Mouse (Mus musculus): ENCODE results near the gene Lonp2. TPM values are rescaled to one million over a fixed set of nuclear protein-coding genes. Genes with fewer than 3 reads are reported as not detected.
A peak's percentile ranks its signal among the peaks of the same experiment; 100 is the strongest.

Gene Lonp2
- polyA plus RNA-seq, 1 experiment from 2014 or later = 42.2 TPM

DNA sequence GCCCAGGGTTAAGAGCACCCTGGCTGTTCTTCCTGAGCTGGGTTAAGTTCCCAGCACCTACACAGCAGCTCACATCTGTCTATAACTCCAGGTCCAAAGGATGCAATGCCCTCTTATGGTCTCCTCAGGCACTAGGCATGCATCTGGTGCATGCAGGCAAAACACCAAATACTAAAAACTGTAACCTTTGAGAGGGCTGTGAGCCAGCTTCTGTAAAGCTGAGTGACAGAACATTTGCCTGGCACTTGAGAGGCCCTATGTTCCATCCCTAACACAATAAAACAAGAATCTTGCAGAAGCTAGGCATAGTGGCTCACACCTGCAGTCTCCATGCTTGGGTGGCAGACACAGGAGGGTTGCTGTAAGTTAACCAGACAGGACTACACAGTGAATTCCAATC, 117.8 kb downstream of the Lonp2 start:
- H3K36me3 ChIP-seq (ENCODE audit: inconsistent target) = no peaks in the 10 kb centered on the region
- no peak overlapping the region for H3K27ac ChIP-seq
- H3K4me3 ChIP-seq (ENCODE audit: inconsistent target) = no peak overlapping the region
- H3K79me2 ChIP-seq (ENCODE audit: inconsistent target) = peaks cover 87% of the 10 kb centered on the region

DNA sequence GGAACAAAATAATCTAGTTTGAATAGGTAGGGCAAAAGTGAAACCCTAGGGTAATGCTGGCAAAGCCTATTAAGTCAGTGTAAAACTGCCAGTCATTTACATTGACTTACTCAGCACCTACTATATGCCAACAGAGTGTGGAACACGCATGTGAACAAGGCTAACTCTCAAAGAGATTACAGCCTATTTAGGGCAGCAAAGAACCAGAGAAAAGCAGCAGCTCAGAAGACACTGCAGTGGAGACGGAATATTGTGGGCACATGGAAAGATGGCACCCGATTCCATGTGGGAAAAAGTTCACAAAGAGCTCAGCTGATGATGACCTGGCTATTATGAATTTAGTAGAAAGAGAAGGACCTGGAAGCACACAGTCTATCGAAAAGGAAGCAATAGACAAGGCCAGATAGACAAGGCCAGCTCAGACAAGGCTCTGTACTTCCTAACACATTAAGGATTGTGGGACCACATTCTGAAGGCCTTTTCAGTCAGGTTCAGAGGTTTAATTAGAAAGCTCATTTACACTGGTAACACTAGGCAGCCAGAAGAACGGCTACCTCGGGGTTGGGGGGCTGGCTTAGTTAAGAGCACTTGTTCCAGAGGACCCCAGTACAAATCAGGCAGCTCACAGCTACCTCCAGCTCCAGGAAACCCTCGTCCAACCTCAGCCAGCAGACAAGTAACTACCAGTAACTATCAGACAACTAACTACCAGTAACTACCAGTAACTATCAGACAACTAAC, 118.9 kb downstream of the Lonp2 start:
- WGBS (ENCODE audit: missing documents) = 82% methylated on average over 7 of the region's 7 CpGs
- Histone ChIP-seq H3K27ac (no peak overlapping the region), H3K36me3 (ENCODE audit: inconsistent target) (no peaks in the 10 kb centered on the region), H3K79me2 (ENCODE audit: inconsistent target) (peaks cover 75% of the 10 kb centered on the region), H3K4me3 (ENCODE audit: inconsistent target) (no peak overlapping the region)

DNA sequence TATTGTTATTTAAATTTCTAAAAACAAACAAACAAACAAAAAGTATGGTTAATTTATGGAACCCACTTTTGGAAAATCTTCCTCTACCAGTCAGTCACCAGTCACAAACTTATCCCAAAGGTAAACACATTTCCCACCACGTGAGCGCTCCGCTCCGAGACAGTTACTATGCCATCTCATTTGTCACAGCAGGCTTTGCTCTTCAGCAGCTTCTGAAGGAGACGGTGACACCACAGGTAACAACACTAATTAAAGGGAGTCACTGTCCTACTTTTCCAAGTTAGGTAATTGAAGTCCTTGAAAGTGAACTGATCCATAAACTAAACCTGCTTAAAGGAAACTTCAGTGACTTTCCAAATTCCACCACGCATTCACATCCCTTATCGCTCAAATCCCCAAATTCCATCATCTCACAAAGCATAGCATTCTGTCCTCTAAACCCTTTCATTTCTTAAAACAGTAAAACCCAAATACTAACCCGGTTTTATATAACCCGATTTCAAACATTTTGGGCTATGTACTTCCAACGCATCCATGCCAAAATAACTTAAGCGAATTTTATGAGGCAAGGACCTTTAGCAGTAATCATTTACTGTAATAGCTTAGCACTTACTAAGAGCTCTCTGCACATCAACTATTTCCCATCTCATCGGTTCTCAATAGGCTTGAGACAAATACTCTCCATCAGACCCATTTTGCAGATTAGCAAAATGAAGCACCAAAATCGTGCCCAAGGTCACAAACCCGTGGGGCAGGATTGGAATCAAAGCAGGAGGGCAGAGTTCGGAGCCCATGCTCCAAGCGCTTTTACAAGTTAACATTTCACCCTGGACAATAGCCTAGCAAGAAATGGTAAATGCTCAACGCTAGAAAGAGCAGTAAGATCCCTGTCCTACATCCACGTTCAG, 120.7 kb downstream of the Lonp2 start:
- WGBS (ENCODE audit: missing documents) = 44% methylated on average over 17 of the region's 18 CpGs
- H3K27ac ChIP-seq = peak overlapping the region; percentile 24; the same call in 1 of the 2 replicates
- no peaks in the 10 kb centered on the region for H3K36me3 ChIP-seq (ENCODE audit: inconsistent target)
- H3K4me3 ChIP-seq (ENCODE audit: inconsistent target) = peak overlapping the region; percentile 72
- peaks cover 57% of the 10 kb centered on the region for H3K79me2 ChIP-seq (ENCODE audit: inconsistent target)

DNA sequence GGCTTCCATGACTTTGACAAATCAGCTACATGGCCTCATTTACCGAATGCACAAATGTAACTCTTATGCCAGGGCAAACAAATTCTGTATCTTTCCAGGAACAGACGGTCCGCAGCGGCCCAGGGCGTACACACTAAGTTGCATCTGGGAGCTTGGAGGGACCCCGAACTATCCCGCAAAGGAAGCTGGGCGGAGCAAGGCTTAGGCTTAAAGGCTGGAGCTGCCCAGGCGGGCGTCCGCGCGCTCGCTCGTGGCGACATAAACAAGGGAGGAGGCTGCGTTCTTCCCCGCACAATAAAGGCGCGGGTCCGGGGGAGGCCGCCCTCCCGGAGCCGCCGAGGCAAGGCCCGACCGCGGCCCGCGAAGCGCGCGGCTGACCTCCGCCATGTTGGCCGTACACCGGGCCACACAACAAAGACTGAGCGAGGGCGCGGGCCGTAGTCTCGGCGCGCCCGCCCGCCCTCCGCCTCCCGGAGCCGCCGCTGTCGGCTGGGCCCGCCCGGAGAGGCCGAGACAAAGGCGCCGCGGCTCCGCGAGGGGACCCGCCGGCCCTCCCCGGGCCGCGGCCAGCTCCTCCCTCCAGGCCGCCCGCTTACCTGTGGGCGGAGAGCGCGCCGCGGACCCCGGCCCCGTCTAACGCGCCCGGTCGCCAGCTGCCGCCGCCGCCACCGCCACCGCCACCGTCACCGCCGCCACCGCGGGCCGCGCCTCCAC, 121.5 kb downstream of the Lonp2 start, which contains the start of the genes Gm10638 and Siah1a:
Gene Gm10638, plus strand, starts transcription at position 479 of the 714 bp plus-strand sequence.
Gene Siah1a, minus strand, starts transcription at position 714 of the 714 bp plus-strand sequence.
- H3K4me3 ChIP-seq (ENCODE audit: inconsistent target) = peak within 1 kb of the TSS; percentile 72
- H3K36me3 ChIP-seq (ENCODE audit: inconsistent target) = no peaks in the 10 kb centered on the region
- H3K27ac ChIP-seq = peak within 1 kb of the TSS; percentile 43
- peaks cover 49% of the 10 kb centered on the region for H3K79me2 ChIP-seq (ENCODE audit: inconsistent target)
- WGBS (ENCODE audit: missing documents) = under 1% methylated on average over 66 of the region's 88 CpGs

DNA sequence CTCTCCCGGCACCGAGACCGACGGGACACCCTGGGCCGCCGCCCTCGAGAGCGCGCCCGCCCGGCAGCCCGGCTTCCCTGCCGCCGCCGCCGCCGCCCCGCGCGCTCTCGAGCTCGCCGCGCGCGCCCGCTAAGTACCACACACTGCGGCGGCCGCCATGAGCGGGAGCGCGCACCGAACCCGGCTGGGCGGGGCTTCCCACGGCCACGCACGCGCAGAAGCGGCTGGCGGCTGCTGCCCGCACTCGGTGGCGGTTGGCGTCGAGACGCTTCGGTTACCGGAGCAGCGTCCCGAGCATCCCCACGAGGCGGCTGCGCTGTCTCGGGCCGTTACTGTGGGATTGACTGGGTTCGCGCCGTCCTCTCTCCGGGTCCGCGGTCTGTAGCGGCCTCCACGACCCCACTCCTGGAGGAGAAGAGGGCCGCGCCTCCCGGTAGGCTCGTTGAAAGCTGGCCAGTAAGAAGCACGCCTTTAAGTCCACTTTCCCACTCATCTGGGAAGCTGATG, 122.1 kb downstream of the Lonp2 start:
- H3K27ac ChIP-seq = peak overlapping the region; percentile 43
- no peaks in the 10 kb centered on the region for H3K36me3 ChIP-seq (ENCODE audit: inconsistent target)
- peaks cover 43% of the 10 kb centered on the region for H3K79me2 ChIP-seq (ENCODE audit: inconsistent target)
- peak overlapping the region; percentile 44 for H3K4me3 ChIP-seq (ENCODE audit: inconsistent target)
- WGBS (ENCODE audit: missing documents) = 2% methylated on average over 28 of the region's 70 CpGs

DNA sequence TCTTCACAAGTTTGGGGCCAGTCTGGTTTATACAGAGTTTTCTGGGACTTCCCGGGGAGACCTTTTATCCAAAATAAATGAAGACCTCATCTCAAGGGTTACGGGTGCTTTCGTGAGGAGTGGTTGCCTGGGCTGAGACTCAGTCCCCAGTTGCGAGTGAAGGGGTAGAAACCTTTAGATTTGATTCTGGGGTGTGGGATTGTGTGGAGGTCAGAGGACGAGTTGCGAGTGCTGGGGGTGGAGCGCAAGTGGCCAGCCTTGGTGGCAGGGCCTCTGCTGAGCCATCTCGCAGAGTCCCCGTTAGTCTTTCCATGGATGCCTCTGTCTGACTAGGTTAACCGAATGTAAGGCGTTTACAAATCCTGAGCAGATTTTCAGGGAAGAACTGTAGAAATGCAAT, 122.7 kb downstream of the Lonp2 start:
- Histone ChIP-seq H3K79me2 (ENCODE audit: inconsistent target) (peaks cover 38% of the 10 kb centered on the region), H3K4me3 (ENCODE audit: inconsistent target) (peak overlapping the region; percentile 44), H3K36me3 (ENCODE audit: inconsistent target) (no peaks in the 10 kb centered on the region), H3K27ac (peak overlapping the region; percentile 43)
- 9% methylated on average over 11 of the region's 11 CpGs for WGBS (ENCODE audit: missing documents)

DNA sequence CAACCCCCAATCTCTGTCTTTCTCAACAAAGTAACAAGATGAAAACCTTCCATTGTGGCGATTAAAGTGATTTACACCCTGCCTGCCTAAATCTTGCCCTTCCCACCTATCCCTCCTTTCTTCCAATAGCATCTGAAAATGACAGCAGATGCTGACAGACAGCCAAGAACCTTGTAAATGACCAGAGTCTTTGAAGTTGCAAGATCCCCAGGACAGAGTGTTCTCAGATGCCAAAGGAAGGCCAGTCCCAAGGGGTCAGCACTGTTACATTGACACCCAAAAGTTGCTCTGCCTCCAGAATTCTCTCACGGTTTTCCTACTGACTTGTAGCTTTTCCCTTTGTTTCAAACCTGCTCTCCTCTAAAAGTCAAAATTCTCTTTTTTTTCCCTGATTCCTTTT, 126.0 kb downstream of the Lonp2 start:
- H3K79me2 ChIP-seq (ENCODE audit: inconsistent target) = peaks cover 4% of the 10 kb centered on the region
- H3K4me3 ChIP-seq (ENCODE audit: inconsistent target) = no peak overlapping the region
- 94% methylated on average over 2 of the region's 2 CpGs for WGBS (ENCODE audit: missing documents)
- H3K27ac ChIP-seq = no peak overlapping the region
- no peaks in the 10 kb centered on the region for H3K36me3 ChIP-seq (ENCODE audit: inconsistent target)

DNA sequence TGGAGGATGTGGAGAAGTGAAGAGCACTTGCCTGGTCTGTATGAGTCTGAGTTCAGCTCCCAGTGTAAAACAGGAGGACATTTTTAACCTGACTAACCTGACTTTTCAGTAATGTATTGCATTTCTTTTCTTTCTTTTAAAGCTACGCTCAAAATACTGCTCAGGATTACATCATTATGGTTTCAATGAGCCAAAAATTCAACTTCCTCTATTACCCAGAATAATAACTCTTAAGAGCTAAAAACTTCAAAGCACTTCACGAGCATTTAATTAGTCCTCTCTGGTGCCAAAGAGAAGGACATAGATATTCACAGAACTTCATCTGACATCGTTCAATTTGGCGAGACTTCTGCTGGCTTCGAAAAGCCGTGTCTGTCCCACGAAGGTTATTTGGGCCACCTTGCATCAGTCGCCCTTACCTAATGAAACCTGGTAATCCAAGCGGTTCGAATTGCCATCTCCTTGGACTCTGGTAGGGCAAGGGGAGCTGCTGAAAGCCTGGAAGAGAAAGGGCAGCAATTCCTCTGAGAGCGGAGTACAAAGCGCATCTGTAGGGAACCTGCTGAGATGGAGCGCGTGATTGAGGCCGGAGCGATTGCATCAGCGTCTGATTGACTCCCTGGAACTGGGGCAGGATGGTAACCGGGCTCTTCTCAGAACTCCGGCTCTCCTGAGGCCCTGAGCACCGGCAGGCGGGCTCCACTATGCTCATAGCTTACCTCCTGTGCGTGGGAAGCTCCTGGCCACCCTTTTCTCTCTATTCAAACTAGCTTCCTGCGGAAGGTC, 133.3 kb downstream of the Lonp2 start:
- 39% methylated on average over 22 of the region's 23 CpGs for WGBS (ENCODE audit: missing documents)
- H3K27ac ChIP-seq = peak overlapping the region; percentile 60
- no peaks in the 10 kb centered on the region for H3K36me3 ChIP-seq (ENCODE audit: inconsistent target)
- H3K4me3 ChIP-seq (ENCODE audit: inconsistent target) = peak overlapping the region; percentile 11; the same call in 1 of the 2 replicates
- no peaks in the 10 kb centered on the region for H3K79me2 ChIP-seq (ENCODE audit: inconsistent target)

DNA sequence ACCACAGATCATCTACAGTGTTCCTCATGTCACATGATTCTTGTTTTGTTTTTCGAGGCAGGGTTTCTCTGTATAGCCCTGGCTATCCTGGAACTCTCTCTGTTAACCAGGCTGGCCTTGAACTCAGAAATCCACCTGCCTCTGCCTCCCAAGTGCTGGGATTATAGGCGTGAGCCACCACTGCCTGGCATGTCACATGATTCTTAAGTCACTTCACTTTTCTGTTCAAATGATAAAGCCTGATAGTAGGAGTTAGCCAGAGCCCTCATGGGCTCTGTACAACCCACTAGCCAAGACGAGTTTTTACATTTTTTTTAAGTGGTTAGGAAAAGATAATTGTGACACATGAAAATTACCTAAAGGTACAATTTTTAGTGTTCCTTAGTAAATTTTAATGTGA, 134.8 kb downstream of the Lonp2 start:
- no peaks in the 10 kb centered on the region for H3K79me2 ChIP-seq (ENCODE audit: inconsistent target)
- WGBS (ENCODE audit: missing documents) = 84% methylated on average over 3 of the region's 3 CpGs
- H3K36me3 ChIP-seq (ENCODE audit: inconsistent target) = no peaks in the 10 kb centered on the region
- no peak overlapping the region for H3K4me3 ChIP-seq (ENCODE audit: inconsistent target)
- H3K27ac ChIP-seq = no peak overlapping the region

DNA sequence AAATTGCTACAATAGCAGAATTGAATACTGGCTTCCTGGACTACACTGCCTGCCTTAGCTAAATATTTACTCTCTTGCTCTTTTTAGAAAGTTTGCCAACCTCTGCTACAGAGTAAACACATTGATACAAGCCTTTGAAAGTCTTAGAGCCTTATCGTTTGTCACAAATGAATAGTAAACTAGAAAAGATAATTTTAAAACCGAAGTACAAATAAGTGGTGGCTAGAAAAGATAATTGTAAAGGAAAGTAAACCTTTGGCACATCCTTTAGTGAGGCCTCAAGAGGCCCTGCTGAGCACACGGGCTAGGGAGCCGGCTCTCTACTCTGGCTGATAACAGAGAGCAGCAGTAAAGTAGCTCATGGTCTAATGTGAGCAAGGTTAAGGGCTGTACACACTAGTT, 135.2 kb downstream of the Lonp2 start:
- Histone ChIP-seq H3K27ac (no peak overlapping the region), H3K79me2 (ENCODE audit: inconsistent target) (no peaks in the 10 kb centered on the region), H3K36me3 (ENCODE audit: inconsistent target) (no peaks in the 10 kb centered on the region), H3K4me3 (ENCODE audit: inconsistent target) (no peak overlapping the region)
- WGBS (ENCODE audit: missing documents) = 92% methylated on average over 4 of the region's 4 CpGs

DNA sequence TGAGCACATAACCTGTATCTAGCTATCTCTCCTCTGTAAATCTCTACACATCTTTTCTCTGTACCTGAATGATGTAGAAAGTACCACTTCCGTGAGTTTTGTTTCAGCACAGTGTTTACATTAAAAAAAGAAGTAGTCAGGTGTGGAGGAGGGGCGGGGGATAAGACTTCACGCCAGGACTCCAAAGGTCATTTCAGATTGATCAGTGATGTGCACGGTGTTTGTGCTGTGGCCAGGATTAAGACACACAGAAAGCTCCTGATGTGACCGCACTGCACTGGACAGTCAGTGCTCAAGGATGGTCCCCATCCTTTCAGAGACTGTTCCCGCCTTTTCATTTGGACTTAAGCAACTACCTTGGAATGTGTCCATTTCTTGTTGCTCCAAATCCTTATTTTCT, 136.9 kb downstream of the Lonp2 start:
- H3K36me3 ChIP-seq (ENCODE audit: inconsistent target) = no peaks in the 10 kb centered on the region
- H3K4me3 ChIP-seq (ENCODE audit: inconsistent target) = no peak overlapping the region
- no peaks in the 10 kb centered on the region for H3K79me2 ChIP-seq (ENCODE audit: inconsistent target)
- 89% methylated on average over 6 of the region's 6 CpGs for WGBS (ENCODE audit: missing documents)
- H3K27ac ChIP-seq = no peak overlapping the region

DNA sequence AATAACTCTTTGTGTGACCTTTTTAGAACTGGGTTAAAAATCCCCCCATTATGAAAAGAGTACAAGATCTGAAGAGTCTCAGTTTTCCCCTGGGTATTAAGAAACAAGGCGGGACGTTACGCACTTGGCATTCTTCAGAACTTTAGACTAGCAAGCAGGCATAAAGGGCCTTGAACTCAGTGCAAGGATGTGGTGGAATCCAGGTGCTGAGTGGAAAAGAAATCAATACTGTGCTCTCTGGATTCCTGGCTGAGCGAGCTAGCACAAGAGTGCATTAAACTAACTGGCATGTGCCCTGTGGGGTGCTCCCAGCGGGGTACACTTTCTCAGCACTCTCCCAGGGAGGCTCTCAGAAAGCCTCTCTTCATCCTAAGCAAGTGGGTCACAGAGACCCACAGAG, 139.0 kb downstream of the Lonp2 start:
- WGBS (ENCODE audit: missing documents) = 99% methylated on average over 5 of the region's 5 CpGs
- Histone ChIP-seq H3K36me3 (ENCODE audit: inconsistent target) (no peaks in the 10 kb centered on the region), H3K79me2 (ENCODE audit: inconsistent target) (no peaks in the 10 kb centered on the region), H3K27ac (no peak overlapping the region), H3K4me3 (ENCODE audit: inconsistent target) (no peak overlapping the region)

DNA sequence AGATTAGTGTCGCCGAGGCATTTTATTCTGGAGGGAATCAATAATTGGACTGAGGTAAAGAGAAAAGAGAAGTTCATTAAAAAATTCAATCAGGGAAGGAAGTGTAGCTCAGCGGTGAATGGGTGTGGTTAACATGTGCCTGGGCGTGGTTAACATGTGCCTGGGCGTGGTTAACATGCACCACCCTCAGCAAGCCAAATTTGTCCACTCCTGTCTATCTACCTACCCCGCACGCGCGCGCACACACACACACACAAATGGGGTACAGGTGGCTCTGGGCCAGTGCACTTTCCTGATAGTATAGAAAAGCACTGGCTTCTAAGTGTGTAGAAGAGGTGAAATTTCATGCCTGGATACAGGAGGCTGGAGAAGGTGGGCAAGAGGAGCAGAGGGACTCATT, 141.3 kb downstream of the Lonp2 start:
- no peaks in the 10 kb centered on the region for H3K79me2 ChIP-seq (ENCODE audit: inconsistent target)
- no peaks in the 10 kb centered on the region for H3K36me3 ChIP-seq (ENCODE audit: inconsistent target)
- WGBS (ENCODE audit: missing documents) = 29% methylated on average over 5 of the region's 10 CpGs
- H3K27ac ChIP-seq = no peak overlapping the region
- H3K4me3 ChIP-seq (ENCODE audit: inconsistent target) = no peak overlapping the region

DNA sequence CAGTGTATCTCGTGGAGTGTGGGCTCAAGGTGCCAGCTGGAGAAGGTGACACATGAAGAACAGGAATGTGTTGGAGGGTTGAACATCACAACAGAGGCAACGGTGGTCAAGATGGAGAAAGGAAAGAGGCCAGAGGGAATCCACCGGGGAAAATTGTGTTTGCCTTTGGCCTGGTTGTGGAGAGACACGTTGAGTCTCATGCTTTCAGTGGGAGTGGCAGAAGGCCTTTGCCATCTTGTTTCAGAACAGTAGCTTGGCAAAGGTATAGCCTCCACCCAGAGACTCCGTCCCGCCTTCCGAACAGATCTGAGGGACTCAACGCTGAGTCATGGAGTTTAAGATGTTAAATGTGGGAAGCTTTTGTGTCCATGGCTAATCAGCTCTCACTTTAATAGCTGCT, 141.8 kb downstream of the Lonp2 start:
- 95% methylated on average over 8 of the region's 8 CpGs for WGBS (ENCODE audit: missing documents)
- H3K4me3 ChIP-seq (ENCODE audit: inconsistent target) = no peak overlapping the region
- no peaks in the 10 kb centered on the region for H3K79me2 ChIP-seq (ENCODE audit: inconsistent target)
- no peaks in the 10 kb centered on the region for H3K36me3 ChIP-seq (ENCODE audit: inconsistent target)
- H3K27ac ChIP-seq = no peak overlapping the region

Data from macrophage (primary cell).